Mouse (Mus musculus) naive thymus-derived CD4-positive, alpha-beta T cell, adult 2 months (primary cell): ENCODE results near the gene Jak1.

ENCODE experiments used
- DNase-seq: peaks from one replicate; pipeline ENCODE4 v3.0.0-alpha.2; 2011; ENCODE audit warnings: low read depth

Jak1 gene

GRCm38 (mm10) chr4:101239313-101240162 is 25.5 kb downstream of the Jak1 start:
- DNase-seq: no peak

GRCm38 (mm10) chr4:101238589-101238988 is 26.5 kb downstream of the Jak1 start:
- no peak for DNase-seq

- DNase-seq: no peak
Observed at GRCm38 (mm10) chr4:101236797-101237196, 28.3 kb downstream of the Jak1 start.

- DNase-seq: no peak
Observed at GRCm38 (mm10) chr4:101235964-101236363, 29.1 kb downstream of the Jak1 start.

- DNase-seq: no peak
Observed at GRCm38 (mm10) chr4:101234753-101235152, 30.3 kb downstream of the Jak1 start.

- no peak for DNase-seq
Observed at GRCm38 (mm10) chr4:101234332-101234731, 30.8 kb downstream of the Jak1 start.

- DNase-seq: no peak
Observed at GRCm38 (mm10) chr4:101230621-101231020, 34.5 kb downstream of the Jak1 start.

- no peak for DNase-seq
Observed at GRCm38 (mm10) chr4:101227398-101227797, 37.7 kb downstream of the Jak1 start.

- no peak for DNase-seq
Observed at GRCm38 (mm10) chr4:101225984-101226383, 39.1 kb downstream of the Jak1 start.

GRCm38 (mm10) chr4:101220946-101221345 is 44.1 kb downstream of the Jak1 start:
- DNase-seq: no peak

GRCm38 (mm10) chr4:101219839-101220238 is 45.2 kb downstream of the Jak1 start:
- DNase-seq: no peak

GRCm38 (mm10) chr4:101217026-101217540 is 48.0 kb downstream of the Jak1 start:
- peak; percentile 78 for DNase-seq

GRCm38 (mm10) chr4:101216286-101216685 is 48.8 kb downstream of the Jak1 start:
- no peak for DNase-seq

GRCm38 (mm10) chr4:101213477-101213876 is 51.6 kb downstream of the Jak1 start:
- DNase-seq: peak; percentile 77

- no peak for DNase-seq
Observed at GRCm38 (mm10) chr4:101207492-101207891, 57.6 kb downstream of the Jak1 start.

- no peak for DNase-seq
Observed at GRCm38 (mm10) chr4:101203518-101203917, 61.6 kb downstream of the Jak1 start.

- no peak for DNase-seq
Observed at GRCm38 (mm10) chr4:101202626-101203025, 62.5 kb downstream of the Jak1 start.

- DNase-seq: peak; percentile 61
Observed at GRCm38 (mm10) chr4:101199433-101200081, 65.5 kb downstream of the Jak1 start.

- no peak for DNase-seq
Observed at GRCm38 (mm10) chr4:101198333-101198732, 66.7 kb downstream of the Jak1 start.

- DNase-seq: no peak
Observed at GRCm38 (mm10) chr4:101197421-101198170, 67.5 kb downstream of the Jak1 start.

GRCm38 (mm10) chr4:101196407-101196806 is 68.7 kb downstream of the Jak1 start:
- peak; percentile 39 for DNase-seq

- peak; percentile 67 for DNase-seq
Observed at GRCm38 (mm10) chr4:101194170-101194569, 70.9 kb downstream of the Jak1 start.
